Comparison of ENCODE assay signal across 8 mouse cellular contexts in the genomic region with DNA sequence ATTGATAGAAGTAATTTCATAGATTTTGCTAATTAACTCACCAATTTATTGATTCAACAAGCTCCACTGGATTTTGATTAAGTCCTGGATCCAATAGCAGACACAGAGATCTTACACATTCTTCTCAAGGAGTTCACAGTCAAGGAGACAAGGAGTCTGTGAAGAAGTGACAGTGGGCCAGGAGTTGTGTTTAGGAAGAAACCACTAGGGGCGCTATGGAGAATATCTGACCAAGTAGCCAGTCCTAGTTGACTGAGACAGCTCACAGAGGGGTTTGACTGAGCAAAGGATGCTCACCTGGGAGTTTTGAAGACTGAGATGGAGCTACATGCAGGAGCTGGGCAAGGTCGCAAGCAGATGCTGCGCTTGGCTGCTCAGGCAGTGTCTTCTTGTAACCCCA.
A peak's percentile ranks its signal among the peaks of the same experiment; 100 is the strongest.
DNase-seq lines count a peak whose midpoint lies in the region; ATAC-seq and TF ChIP-seq lines count a peak whose summit lies in the region.

No protein-coding gene starts in this region.

- no peak for DNase-seq in heart, postnatal 0 days (ENCODE audit: low spot score)
- no peak for DNase-seq in heart, embryonic 10.5 days (ENCODE audit: low spot score)
- DNase-seq in thymus, adult 2 months: peak; percentile 21
- DNase-seq in thymus, adult 18-20 months: no peak
- peak; percentile 8 for DNase-seq in embryonic facial prominence, embryonic 14.5 days (ENCODE audit: low spot score)
- no peak for DNase-seq in spleen, adult 12 weeks (ENCODE audit: low spot score)
- no peak for DNase-seq in heart, postnatal 25 days (ENCODE audit: low spot score)

- H3K36me3 ChIP-seq in heart, postnatal 0 days (replicated peaks; ENCODE audit: control insufficient read depth, insufficient read depth, low read length): no peaks in the 10 kb centered on the region
- H3K36me3 ChIP-seq in heart, embryonic 10.5 days: no peaks in the 10 kb centered on the region
- H3K36me3 ChIP-seq in thymus, adult 2 months (ENCODE audit: control insufficient read depth, insufficient read depth, low read length): no peaks in the 10 kb centered on the region
- no peaks in the 10 kb centered on the region for H3K36me3 ChIP-seq in embryonic facial prominence, embryonic 14.5 days (ENCODE audit: control insufficient read depth, insufficient read depth, low read length)

- no peak overlapping the region for H3K4me2 ChIP-seq in heart, postnatal 0 days (ENCODE audit: low read depth, low read length)
- no peak overlapping the region for H3K4me2 ChIP-seq in embryonic facial prominence, embryonic 14.5 days (ENCODE audit: low read depth, low read length)

- peak; percentile 25 for TF ChIP-seq CTCF in heart, postnatal 0 days (IDR thresholded peaks at IDR 0.05; ENCODE audit: low read depth)
- TF ChIP-seq CTCF in thymus, adult 2 months (IDR thresholded peaks at IDR 0.05; ENCODE audit: borderline replicate concordance, control insufficient read depth, extremely low read depth, insufficient read depth, low read length, poor library complexity): no peak

- H3K4me3 ChIP-seq in heart, postnatal 0 days (ENCODE audit: low read depth, low read length): no peak overlapping the region
- no peak overlapping the region for H3K4me3 ChIP-seq in heart, embryonic 10.5 days
- no peak overlapping the region for H3K4me3 ChIP-seq in thymus, adult 2 months (ENCODE audit: control insufficient read depth, insufficient read depth, low read length)
- no peak overlapping the region for H3K4me3 ChIP-seq in embryonic facial prominence, embryonic 14.5 days (ENCODE audit: low read depth, low read length)

- H3K4me1 ChIP-seq in heart, postnatal 0 days (ENCODE audit: control insufficient read depth, insufficient read depth): no peaks in the 10 kb centered on the region
- no peaks in the 10 kb centered on the region for H3K4me1 ChIP-seq in heart, embryonic 10.5 days
- no peaks in the 10 kb centered on the region for H3K4me1 ChIP-seq in thymus, adult 2 months (replicated peaks; ENCODE audit: control insufficient read depth, insufficient read depth, low read length)
- no peaks in the 10 kb centered on the region for H3K4me1 ChIP-seq in embryonic facial prominence, embryonic 14.5 days (ENCODE audit: control insufficient read depth, insufficient read depth, low read length)

- 32% methylated on average over 3 of the region's 3 CpGs for WGBS in heart, postnatal 0 days
- WGBS in heart, embryonic 10.5 days: 46% methylated on average over 3 of the region's 3 CpGs
- WGBS in thymus, adult 2 months: 69% methylated on average over 3 of the region's 3 CpGs
- WGBS in embryonic facial prominence, embryonic 14.5 days: 56% methylated on average over 3 of the region's 3 CpGs

- H3K9ac ChIP-seq in heart, postnatal 0 days (replicated peaks; ENCODE audit: low read depth, low read length): no peak overlapping the region
- no peak overlapping the region for H3K9ac ChIP-seq in embryonic facial prominence, embryonic 14.5 days (ENCODE audit: low read depth, low read length)

- no peak overlapping the region for H3K27ac ChIP-seq in heart, postnatal 0 days (ENCODE audit: low read depth)
- H3K27ac ChIP-seq in heart, embryonic 10.5 days: no peak overlapping the region
- no peak overlapping the region for H3K27ac ChIP-seq in thymus, adult 2 months (ENCODE audit: control insufficient read depth, insufficient read depth, low read length)
- H3K27ac ChIP-seq in embryonic facial prominence, embryonic 14.5 days (replicated peaks; ENCODE audit: low read depth, low read length): no peak overlapping the region

- TF ChIP-seq EP300 in heart, postnatal 0 days (IDR thresholded peaks at IDR 0.05; ENCODE audit: low read depth): no peak

- no peaks in the 10 kb centered on the region for H3K27me3 ChIP-seq in heart, postnatal 0 days (ENCODE audit: control insufficient read depth, insufficient read depth, low read length)
- H3K27me3 ChIP-seq in heart, embryonic 10.5 days (ENCODE audit: insufficient read depth, poor library complexity, severe bottlenecking): no peaks in the 10 kb centered on the region
- no peaks in the 10 kb centered on the region for H3K27me3 ChIP-seq in thymus, adult 2 months (ENCODE audit: control insufficient read depth, insufficient read depth, low read length)
- no peaks in the 10 kb centered on the region for H3K27me3 ChIP-seq in embryonic facial prominence, embryonic 14.5 days (replicated peaks; ENCODE audit: control insufficient read depth, insufficient read depth, low read length)

- H3K9me3 ChIP-seq in heart, postnatal 0 days (replicated peaks; ENCODE audit: control insufficient read depth, low read length): no peaks in the 10 kb centered on the region
- no peaks in the 10 kb centered on the region for H3K9me3 ChIP-seq in heart, embryonic 10.5 days
- H3K9me3 ChIP-seq in embryonic facial prominence, embryonic 14.5 days (ENCODE audit: control insufficient read depth, low read length): no peaks in the 10 kb centered on the region

- no peak for ATAC-seq in heart, postnatal 0 days (ENCODE audit: insufficient read depth, low read depth)
- ATAC-seq in embryonic facial prominence, embryonic 14.5 days (ENCODE audit: low read depth): no peak
- no peak for ATAC-seq in monocyte, adult 5-6 weeks (replicated peaks; ENCODE audit: insufficient number of reproducible peaks, low FRiP score, low TSS enrichment, poor library complexity, severe bottlenecking)

- TF ChIP-seq POLR2A in thymus, adult 2 months (IDR thresholded peaks at IDR 0.05; ENCODE audit: control insufficient read depth, extremely low read depth, insufficient read depth, low read length, poor library complexity): no peak

- intact Hi-C loops in heart, postnatal 25 days (cut with DNase I): no loop called here

Comparison
In these comparisons a context has a peak if more than half of its experiments do, and no peak if none do; other contexts are left out.
1. DNase-seq: peak in thymus, adult 2 months (single experiment) and embryonic facial prominence, embryonic 14.5 days (single experiment); none in heart, postnatal 0 days (single experiment), heart, embryonic 10.5 days (single experiment), thymus, adult 18-20 months (0 of 2), spleen, adult 12 weeks (single experiment) and heart, postnatal 25 days (single experiment).